Mouse (Mus musculus): ENCODE measurements around the gene Smyd3. TPM values are rescaled to one million over a fixed set of nuclear protein-coding genes. Genes with fewer than 3 reads are reported as not detected.

The Smyd3 gene
- total and polyA plus RNA-seq, 2 experiments from 2014 or later = 15.8 to 28.4 TPM

DNA sequence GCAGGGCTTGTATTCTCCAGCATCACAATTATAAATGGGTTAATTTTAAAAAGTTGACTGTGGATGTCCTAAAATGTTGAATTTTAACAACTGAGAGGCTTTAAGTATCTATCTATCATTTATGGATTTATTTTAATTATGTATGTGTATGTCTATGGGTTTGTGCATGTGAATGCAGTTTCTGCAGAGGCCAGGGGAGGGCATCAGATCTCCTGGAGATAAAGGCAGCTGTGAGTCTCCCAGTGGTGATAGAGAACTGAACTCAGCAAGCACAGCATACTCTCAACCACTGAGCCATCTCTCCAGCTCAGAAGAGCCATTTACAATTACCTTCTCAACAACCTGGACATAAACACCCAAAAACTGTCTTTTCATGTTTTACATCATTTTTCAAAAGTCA lies 321.4 kb downstream of the Smyd3 start:
- H3K27ac ChIP-seq (ENCODE audit: low read depth, low read length) = no peak overlapping the region
- H3K4me1 ChIP-seq (ENCODE audit: insufficient read depth, low read length) = no peaks in the 10 kb centered on the region
- DNase-seq (ENCODE audit: low spot score) (no peak), ATAC-seq (ENCODE audit: low FRiP score) (no peak)
- H3K27me3 ChIP-seq (ENCODE audit: insufficient read depth, low read length) = no peaks in the 10 kb centered on the region
- TF ChIP-seq CTCF (IDR thresholded peaks at IDR 0.05) = peak; percentile 33
- H3K4me2 ChIP-seq (ENCODE audit: low read depth, low read length, poor library complexity, severe bottlenecking) = no peak overlapping the region
- no peaks in the 10 kb centered on the region for H3K36me3 ChIP-seq (ENCODE audit: insufficient read depth, low read length)
- H3K9ac ChIP-seq (replicated peaks; ENCODE audit: low read length, poor library complexity, severe bottlenecking) = no peak overlapping the region
- H3K9me3 ChIP-seq (ENCODE audit: low read length) = no peaks in the 10 kb centered on the region
- H3K4me3 ChIP-seq (ENCODE audit: low read depth, low read length) = no peak overlapping the region

DNA sequence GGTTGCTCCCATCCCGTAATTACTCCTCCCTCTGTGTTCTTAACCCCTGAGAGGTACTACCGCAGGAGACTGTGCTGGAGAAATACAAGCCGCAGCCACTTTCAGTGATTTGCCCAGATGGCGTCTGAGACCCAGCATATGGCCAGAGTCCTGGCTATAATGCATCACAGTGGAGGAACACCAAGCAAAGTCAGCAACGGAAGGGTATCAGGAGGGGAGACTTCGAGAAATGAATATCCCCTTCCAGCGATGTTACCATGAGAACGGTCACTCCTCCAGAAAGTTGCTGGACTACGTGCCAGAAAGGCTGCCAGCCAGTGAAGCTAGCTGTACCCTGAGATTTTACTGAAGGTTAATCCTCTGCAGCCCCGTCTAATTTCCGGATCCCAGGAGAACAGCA lies 325.1 kb downstream of the Smyd3 start:
- DNase-seq (ENCODE audit: low spot score) = peak; percentile 68

DNA sequence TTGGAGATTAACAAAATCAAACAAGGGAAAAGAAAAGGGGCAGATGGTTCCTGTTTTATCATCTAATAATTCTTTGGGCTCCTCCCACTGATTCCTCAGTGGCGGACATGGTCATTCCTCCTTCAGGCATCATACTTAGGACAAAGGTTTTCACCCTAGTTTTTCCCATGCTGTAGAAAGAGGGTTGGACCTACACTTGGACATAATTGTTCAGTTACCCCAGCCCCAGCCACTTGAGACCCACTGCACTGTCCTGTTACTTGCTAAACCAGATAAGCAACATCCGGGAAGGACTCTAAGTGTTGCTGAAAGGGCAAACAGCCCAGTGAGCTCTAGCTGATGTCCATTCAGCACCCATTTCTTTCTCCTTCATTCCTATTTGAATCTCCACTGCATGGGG lies 327.0 kb downstream of the Smyd3 start:
- no peaks in the 10 kb centered on the region for H3K36me3 ChIP-seq (ENCODE audit: insufficient read depth, low read length)
- no peak overlapping the region for H3K27ac ChIP-seq (ENCODE audit: low read depth, low read length)
- no peak for TF ChIP-seq CTCF (IDR thresholded peaks at IDR 0.05)
- no peaks in the 10 kb centered on the region for H3K4me1 ChIP-seq (ENCODE audit: insufficient read depth, low read length)
- ATAC-seq (ENCODE audit: low FRiP score) (no peak), DNase-seq (ENCODE audit: low spot score) (no peak)
- H3K4me2 ChIP-seq (ENCODE audit: low read depth, low read length, poor library complexity, severe bottlenecking) = no peak overlapping the region
- WGBS = 91% methylated on average over 2 of the region's 2 CpGs
- no peaks in the 10 kb centered on the region for H3K27me3 ChIP-seq (ENCODE audit: insufficient read depth, low read length)
- no peak overlapping the region for H3K4me3 ChIP-seq (ENCODE audit: low read depth, low read length)
- no peak overlapping the region for H3K9ac ChIP-seq (replicated peaks; ENCODE audit: low read length, poor library complexity, severe bottlenecking)
- no peaks in the 10 kb centered on the region for H3K9me3 ChIP-seq (ENCODE audit: low read length)

More for the DNA sequence above, 325.1 kb downstream of the Smyd3 start:
- TF ChIP-seq CTCF (IDR thresholded peaks at IDR 0.05) = no peak
- no peak overlapping the region for H3K9ac ChIP-seq (replicated peaks; ENCODE audit: low read length, poor library complexity, severe bottlenecking)
- H3K9me3 ChIP-seq (ENCODE audit: low read length) = no peaks in the 10 kb centered on the region
- no peak overlapping the region for H3K4me3 ChIP-seq (ENCODE audit: low read depth, low read length)
- no peaks in the 10 kb centered on the region for H3K27me3 ChIP-seq (ENCODE audit: insufficient read depth, low read length)
- no peak overlapping the region for H3K27ac ChIP-seq (ENCODE audit: low read depth, low read length)
- H3K36me3 ChIP-seq (ENCODE audit: insufficient read depth, low read length) = no peaks in the 10 kb centered on the region
- H3K4me2 ChIP-seq (ENCODE audit: low read depth, low read length, poor library complexity, severe bottlenecking) = no peak overlapping the region
- no peak for ATAC-seq (ENCODE audit: low FRiP score)
- no peaks in the 10 kb centered on the region for H3K4me1 ChIP-seq (ENCODE audit: insufficient read depth, low read length)
- WGBS = 83% methylated on average over 11 of the region's 11 CpGs

DNA sequence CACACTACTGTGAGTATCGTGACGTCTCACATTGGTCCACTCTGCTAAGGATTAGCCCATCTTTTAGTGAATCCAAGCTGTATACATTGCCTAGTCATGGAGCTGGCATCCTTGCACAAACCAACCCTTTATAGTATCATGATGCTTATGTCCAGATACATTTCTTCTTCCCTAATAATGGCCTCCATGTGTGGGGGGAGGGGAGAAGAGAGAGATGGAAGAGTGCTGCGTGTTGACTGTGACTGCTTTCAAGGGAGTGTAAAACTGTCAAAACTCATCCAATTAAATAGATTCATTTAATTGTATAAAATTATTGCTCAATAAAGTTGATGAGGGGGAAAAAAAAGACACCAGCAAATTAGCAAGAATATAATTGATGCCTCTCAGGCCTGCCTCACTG lies 330.7 kb downstream of the Smyd3 start:
- H3K4me3 ChIP-seq (ENCODE audit: low read depth, low read length) = no peak overlapping the region
- H3K4me2 ChIP-seq (ENCODE audit: low read depth, low read length, poor library complexity, severe bottlenecking) = no peak overlapping the region
- H3K36me3 ChIP-seq (ENCODE audit: insufficient read depth, low read length) = no peaks in the 10 kb centered on the region
- ATAC-seq (ENCODE audit: low FRiP score) = no peak
- 89% methylated on average over 3 of the region's 3 CpGs for WGBS
- TF ChIP-seq CTCF (IDR thresholded peaks at IDR 0.05) = no peak
- no peaks in the 10 kb centered on the region for H3K27me3 ChIP-seq (ENCODE audit: insufficient read depth, low read length)
- no peaks in the 10 kb centered on the region for H3K9me3 ChIP-seq (ENCODE audit: low read length)
- DNase-seq (ENCODE audit: low spot score) = no peak
- no peak overlapping the region for H3K27ac ChIP-seq (ENCODE audit: low read depth, low read length)
- H3K4me1 ChIP-seq (ENCODE audit: insufficient read depth, low read length) = no peaks in the 10 kb centered on the region
- H3K9ac ChIP-seq (replicated peaks; ENCODE audit: low read length, poor library complexity, severe bottlenecking) = no peak overlapping the region

DNA sequence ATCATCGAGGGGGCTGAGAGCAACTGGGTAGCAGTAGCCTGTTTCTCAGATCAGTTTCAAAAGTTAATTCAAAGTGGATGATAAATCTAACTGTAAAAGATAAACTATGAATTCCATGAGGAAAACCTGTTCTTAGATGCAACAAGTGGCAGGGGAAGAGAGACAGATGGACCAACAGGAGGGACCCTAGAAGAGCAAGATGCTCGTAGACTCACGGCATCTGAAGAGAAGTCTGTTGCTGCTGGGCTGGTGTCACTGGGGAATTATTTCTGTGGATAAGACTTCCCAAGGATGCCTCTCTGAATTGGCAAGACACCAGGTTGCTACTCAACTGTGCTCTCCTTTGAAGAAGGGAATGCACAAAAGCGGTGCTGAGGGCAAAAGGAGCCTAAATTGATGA lies 333.2 kb downstream of the Smyd3 start:
- no peaks in the 10 kb centered on the region for H3K9me3 ChIP-seq (ENCODE audit: low read length)
- WGBS = 95% methylated on average over 4 of the region's 4 CpGs
- H3K36me3 ChIP-seq (ENCODE audit: insufficient read depth, low read length) = no peaks in the 10 kb centered on the region
- H3K4me1 ChIP-seq (ENCODE audit: insufficient read depth, low read length) = no peaks in the 10 kb centered on the region
- no peak overlapping the region for H3K27ac ChIP-seq (ENCODE audit: low read depth, low read length)
- DNase-seq (ENCODE audit: low spot score) (no peak), ATAC-seq (ENCODE audit: low FRiP score) (no peak)
- no peaks in the 10 kb centered on the region for H3K27me3 ChIP-seq (ENCODE audit: insufficient read depth, low read length)
- H3K4me2 ChIP-seq (ENCODE audit: low read depth, low read length, poor library complexity, severe bottlenecking) = no peak overlapping the region
- no peak for TF ChIP-seq CTCF (IDR thresholded peaks at IDR 0.05)
- no peak overlapping the region for H3K4me3 ChIP-seq (ENCODE audit: low read depth, low read length)
- H3K9ac ChIP-seq (replicated peaks; ENCODE audit: low read length, poor library complexity, severe bottlenecking) = no peak overlapping the region

DNA sequence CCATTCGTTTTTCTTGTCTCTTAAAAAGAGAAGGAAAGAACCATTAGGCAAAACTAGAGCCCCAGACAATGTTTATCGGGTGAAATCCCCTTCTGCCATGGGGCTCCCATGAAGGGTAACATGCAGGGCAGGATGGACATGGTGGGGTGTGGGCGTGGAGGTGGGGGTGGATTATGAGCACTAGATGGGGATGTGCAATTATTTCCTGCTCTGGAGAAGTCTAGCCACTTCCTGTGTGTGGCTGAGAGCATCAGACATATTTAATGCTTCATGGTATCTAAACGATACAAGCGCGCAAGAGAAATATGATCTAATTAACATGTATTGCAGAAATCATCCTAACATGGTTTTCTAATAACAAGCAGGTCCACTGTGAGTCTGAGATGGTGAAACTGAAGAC lies 334.3 kb downstream of the Smyd3 start:
- 76% methylated on average over 6 of the region's 6 CpGs for WGBS
- no peak for TF ChIP-seq CTCF (IDR thresholded peaks at IDR 0.05)
- ATAC-seq (ENCODE audit: low FRiP score) = no peak

More for the DNA sequence above, 334.3 kb downstream of the Smyd3 start:
- Histone ChIP-seq H3K27me3 (ENCODE audit: insufficient read depth, low read length) (no peaks in the 10 kb centered on the region), H3K4me1 (ENCODE audit: insufficient read depth, low read length) (no peaks in the 10 kb centered on the region), H3K9ac (replicated peaks; ENCODE audit: low read length, poor library complexity, severe bottlenecking) (no peak overlapping the region), H3K9me3 (ENCODE audit: low read length) (no peaks in the 10 kb centered on the region), H3K27ac (ENCODE audit: low read depth, low read length) (no peak overlapping the region), H3K36me3 (ENCODE audit: insufficient read depth, low read length) (no peaks in the 10 kb centered on the region), H3K4me3 (ENCODE audit: low read depth, low read length) (no peak overlapping the region), H3K4me2 (ENCODE audit: low read depth, low read length, poor library complexity, severe bottlenecking) (no peak overlapping the region)
- DNase-seq (ENCODE audit: low spot score) = no peak

Data from midbrain, postnatal 0 days (tissue).